Mouse (Mus musculus) MEL-GATA-1-ER (cell line): ENCODE results near the gene Sestd1.
A peak's percentile ranks its signal among the peaks of the same experiment; 100 is the strongest.

ENCODE experiments used
- DNase-seq: peaks from one replicate; pipeline ENCODE4 v3.0.0-alpha.2; 2012; ENCODE audit warnings: low read depth; ENCODE audit errors: extremely low read depth

Sestd1 gene

GRCm38 (mm10) chr2:77220960-77221359 lies 59.4 kb downstream of the Sestd1 start:
- DNase-seq, result no peak

GRCm38 (mm10) chr2:77212885-77213284 lies 67.5 kb downstream of the Sestd1 start:
- DNase-seq, result no peak

- no peak for DNase-seq
Observed at GRCm38 (mm10) chr2:77206951-77207350, 73.4 kb downstream of the Sestd1 start.

- DNase-seq, result peak; percentile 27
Observed at GRCm38 (mm10) chr2:77203916-77204315, 76.5 kb downstream of the Sestd1 start.

- no peak for DNase-seq
Observed at GRCm38 (mm10) chr2:77201900-77202299, 78.5 kb downstream of the Sestd1 start.

GRCm38 (mm10) chr2:77200958-77201614 lies 79.3 kb downstream of the Sestd1 start:
- DNase-seq, result no peak

- no peak for DNase-seq
Observed at GRCm38 (mm10) chr2:77200379-77200778, 80.0 kb downstream of the Sestd1 start.

GRCm38 (mm10) chr2:77198246-77198645 lies 82.1 kb downstream of the Sestd1 start:
- DNase-seq, result no peak

- DNase-seq, result no peak
Observed at GRCm38 (mm10) chr2:77196819-77197218, 83.6 kb downstream of the Sestd1 start.

GRCm38 (mm10) chr2:77195056-77195455 lies 85.3 kb downstream of the Sestd1 start:
- no peak for DNase-seq

GRCm38 (mm10) chr2:77191811-77192210 lies 88.6 kb downstream of the Sestd1 start:
- no peak for DNase-seq

- no peak for DNase-seq
Observed at GRCm38 (mm10) chr2:77190891-77191290, 89.5 kb downstream of the Sestd1 start.

GRCm38 (mm10) chr2:77190301-77190700 lies 90.1 kb downstream of the Sestd1 start:
- no peak for DNase-seq

- no peak for DNase-seq
Observed at GRCm38 (mm10) chr2:77189671-77190070, 90.7 kb downstream of the Sestd1 start.

- no peak for DNase-seq
Observed at GRCm38 (mm10) chr2:77187501-77187900, 92.9 kb downstream of the Sestd1 start.

- DNase-seq, result no peak
Observed at GRCm38 (mm10) chr2:77186912-77187311, 93.5 kb downstream of the Sestd1 start.

GRCm38 (mm10) chr2:77184049-77184571 lies 96.3 kb downstream of the Sestd1 start:
- no peak for DNase-seq

GRCm38 (mm10) chr2:77183646-77184045 lies 96.7 kb downstream of the Sestd1 start:
- DNase-seq, result no peak

- DNase-seq, result no peak
Observed at GRCm38 (mm10) chr2:77182996-77183380, 97.4 kb downstream of the Sestd1 start.

GRCm38 (mm10) chr2:77182271-77182995 lies 98.0 kb downstream of the Sestd1 start:
- DNase-seq, result no peak

GRCm38 (mm10) chr2:77177472-77177871 lies 102.9 kb downstream of the Sestd1 start:
- DNase-seq, result no peak

- peak; percentile 84 for DNase-seq
Observed at GRCm38 (mm10) chr2:77176413-77176812, 104.0 kb downstream of the Sestd1 start.

GRCm38 (mm10) chr2:77175411-77175810 lies 105.0 kb downstream of the Sestd1 start:
- DNase-seq, result no peak
